Mouse (Mus musculus) myocyte (in vitro differentiated cells): Measurements from ENCODE around the gene Scarb1. TPM values are rescaled to one million over a fixed set of nuclear protein-coding genes. Genes with fewer than 3 reads are reported as not detected.
A peak's percentile ranks its signal among the peaks of the same experiment; 100 is the strongest.

Experiments
- H3K27me3 ChIP-seq: one replicate; pipeline ENCODE4 v1.6.1; 2011; ENCODE audit not compliant: control insufficient read depth, insufficient read depth, insufficient read length
- H3K36me3 ChIP-seq: one replicate; pipeline ENCODE4 v1.6.1; 2011; ENCODE audit not compliant: control insufficient read depth, insufficient read depth
- H3K4me2 ChIP-seq: one replicate; pipeline ENCODE4 v1.6.1; 2011; ENCODE audit warnings: low read depth, control low read depth
- H3K4me3 ChIP-seq: one replicate; pipeline ENCODE4 v1.5.1; 2011; ENCODE audit warnings: mild to moderate bottlenecking, control low read depth, moderate library complexity
- H3K79me2 ChIP-seq: one replicate; pipeline ENCODE4 v1.6.1; 2011; ENCODE audit not compliant: control insufficient read depth, insufficient read depth
- H3ac ChIP-seq: one replicate; pipeline ENCODE4 v1.6.1; 2011; ENCODE audit not compliant: control insufficient read depth, insufficient read length
- CEBPB ChIP-seq: IDR thresholded peaks from 2 replicates; pipeline ENCODE4 v1.6.1; 2011; ENCODE audit warnings: mild to moderate bottlenecking, moderate library complexity; ENCODE audit not compliant: poor library complexity, insufficient read depth, severe bottlenecking
- E2F4 ChIP-seq: IDR thresholded peaks from one replicate; pipeline ENCODE4 v1.6.1; 2011; ENCODE audit warnings: mild to moderate bottlenecking, control low read depth, moderate library complexity; ENCODE audit not compliant: insufficient read depth
- MAX ChIP-seq: IDR thresholded peaks from one replicate; pipeline ENCODE4 v1.6.1; 2011; ENCODE audit warnings: low read depth, mild to moderate bottlenecking, control low read depth
- MYOD1 ChIP-seq, 3 experiments: IDR thresholded peaks; one replicate each; pipeline ENCODE4 v1.6.1; 2011; ENCODE audit warnings: control low read depth in 2 of 3, low read depth in 2 of 3, mild to moderate bottlenecking in 2 of 3, moderate library complexity in 1 of 3; ENCODE audit not compliant: insufficient read length in 2 of 3, control insufficient read depth in 1 of 3
- MYOG ChIP-seq, 3 experiments: IDR thresholded peaks; one replicate each; pipeline ENCODE4 v1.6.1; 2011; ENCODE audit warnings: control low read depth in 2 of 3, low read depth in 2 of 3, mild to moderate bottlenecking in 2 of 3; ENCODE audit not compliant: insufficient read length in 2 of 3, control insufficient read depth in 1 of 3, insufficient read depth in 1 of 3
- POLR2A ChIP-seq: IDR thresholded peaks from one replicate; pipeline ENCODE4 v1.6.1; 2011; ENCODE audit warnings: low read depth, mild to moderate bottlenecking, control low read depth, moderate library complexity; ENCODE audit not compliant: insufficient read length
- POLR2AphosphoS2 ChIP-seq: IDR thresholded peaks from one replicate; pipeline ENCODE4 v1.6.1; 2011; ENCODE audit warnings: low read depth, control low read depth; ENCODE audit not compliant: insufficient read length
- REST ChIP-seq: IDR thresholded peaks from one replicate; pipeline ENCODE4 v1.6.1; 2011; ENCODE audit warnings: mild to moderate bottlenecking, control low read depth, moderate library complexity; ENCODE audit not compliant: insufficient read depth, insufficient read length
- SRF ChIP-seq: IDR thresholded peaks from one replicate; pipeline ENCODE4 v1.6.1; 2011; ENCODE audit warnings: low read depth; ENCODE audit not compliant: control insufficient read depth, insufficient read length
- TCF12 ChIP-seq: IDR thresholded peaks from one replicate; pipeline ENCODE4 v1.6.1; 2011; ENCODE audit warnings: mild to moderate bottlenecking, control low read depth; ENCODE audit not compliant: poor library complexity, insufficient read depth, severe bottlenecking
- TCF3 ChIP-seq: IDR thresholded peaks from one replicate; pipeline ENCODE4 v1.6.1; 2011; ENCODE audit warnings: low read depth, control low read depth; ENCODE audit not compliant: insufficient read length
- USF1 ChIP-seq: IDR thresholded peaks from one replicate; pipeline ENCODE4 v1.6.1; 2011; ENCODE audit warnings: low read depth, mild to moderate bottlenecking, control low read depth, moderate library complexity
- polyA plus RNA-seq: library from polyadenylated mRNA; unstranded; fragments of >200 nt; fragmentation: generic; extraction: Trizol; gene quantifications from one replicate; pipeline ENCODE4 v1.2.1, GENCODE M21; 2012; ENCODE audit warnings: missing spikeins

Gene Scarb1
- polyA plus RNA-seq, 1 experiment, result 28.6 TPM

- H3K4me3 ChIP-seq, result no peak overlapping the region
- H3K36me3 ChIP-seq, result no peaks in the 10 kb centered on the region
- H3K27me3 ChIP-seq, result no peaks in the 10 kb centered on the region
- TF ChIP-seq TCF3 (no peak), POLR2A (no peak), POLR2AphosphoS2 (no peak), SRF (no peak), E2F4 (no peak), MYOD1 (IDR thresholded peaks at IDR 0.05; ENCODE audit: control insufficient read depth in 1 of 3, insufficient read length in 2 of 3, low read depth in 2 of 3) (no peak), MAX (no peak), REST (no peak), CEBPB (no peak), MYOG (IDR thresholded peaks at IDR 0.05; ENCODE audit: control insufficient read depth in 1 of 3, insufficient read depth in 1 of 3, insufficient read length in 2 of 3, low read depth in 2 of 3) (no peak), USF1 (no peak), TCF12 (no peak)
- no peak overlapping the region for H3K4me2 ChIP-seq
- H3K79me2 ChIP-seq, result no peaks in the 10 kb centered on the region
- H3ac ChIP-seq, result no peak overlapping the region
These were observed 7.6 kb upstream of the Scarb1 start for GRCm38 (mm10) chr5:125348487-125348886.

- Histone ChIP-seq H3K79me2 (no peaks in the 10 kb centered on the region), H3K4me2 (no peak overlapping the region), H3K36me3 (no peaks in the 10 kb centered on the region), H3K27me3 (no peaks in the 10 kb centered on the region), H3K4me3 (no peak overlapping the region), H3ac (no peak overlapping the region)
- TF ChIP-seq USF1, result no peak
- TF ChIP-seq MYOG (IDR thresholded peaks at IDR 0.05; ENCODE audit: control insufficient read depth in 1 of 3, insufficient read depth in 1 of 3, insufficient read length in 2 of 3, low read depth in 2 of 3), result no peak
- no peak for TF ChIP-seq REST
- TF ChIP-seq CEBPB, result no peak
- TF ChIP-seq SRF, result no peak
- TF ChIP-seq MYOD1 (IDR thresholded peaks at IDR 0.05; ENCODE audit: control insufficient read depth in 1 of 3, insufficient read length in 2 of 3, low read depth in 2 of 3), result no peak
These were observed 7.2 kb upstream of the Scarb1 start for GRCm38 (mm10) chr5:125348067-125348466.

- Histone ChIP-seq H3K4me3 (no peak overlapping the region), H3K4me2 (no peak overlapping the region), H3K36me3 (no peaks in the 10 kb centered on the region), H3K27me3 (no peaks in the 10 kb centered on the region), H3ac (no peak overlapping the region), H3K79me2 (peaks cover 5% of the 10 kb centered on the region)
- TF ChIP-seq CEBPB (no peak), USF1 (no peak), TCF3 (no peak), POLR2A (no peak), MAX (no peak), MYOG (IDR thresholded peaks at IDR 0.05; ENCODE audit: control insufficient read depth in 1 of 3, insufficient read depth in 1 of 3, insufficient read length in 2 of 3, low read depth in 2 of 3) (no peak), MYOD1 (IDR thresholded peaks at IDR 0.05; ENCODE audit: control insufficient read depth in 1 of 3, insufficient read length in 2 of 3, low read depth in 2 of 3) (no peak), TCF12 (no peak), POLR2AphosphoS2 (no peak)
These were observed 3.4 kb upstream of the Scarb1 start for GRCm38 (mm10) chr5:125344296-125344695.

- H3K79me2 ChIP-seq, result peaks cover 5% of the 10 kb centered on the region
- H3K4me3 ChIP-seq, result peak overlapping the region; percentile 71
- TF ChIP-seq TCF12, result no peak
- TF ChIP-seq MYOD1 (IDR thresholded peaks at IDR 0.05; ENCODE audit: control insufficient read depth in 1 of 3, insufficient read length in 2 of 3, low read depth in 2 of 3), result no peak
- no peak for TF ChIP-seq E2F4
- no peak for TF ChIP-seq POLR2A
- TF ChIP-seq USF1, result no peak
- no peak for TF ChIP-seq POLR2AphosphoS2
- TF ChIP-seq MAX, result no peak
- TF ChIP-seq SRF, result no peak
- no peak for TF ChIP-seq TCF3
- no peak for TF ChIP-seq REST
- no peak for TF ChIP-seq MYOG (IDR thresholded peaks at IDR 0.05; ENCODE audit: control insufficient read depth in 1 of 3, insufficient read depth in 1 of 3, insufficient read length in 2 of 3, low read depth in 2 of 3)
- no peak for TF ChIP-seq CEBPB
- H3ac ChIP-seq, result no peak overlapping the region
- H3K27me3 ChIP-seq, result no peaks in the 10 kb centered on the region
- H3K36me3 ChIP-seq, result no peaks in the 10 kb centered on the region
- H3K4me2 ChIP-seq, result peak overlapping the region; percentile 77
These were observed 681 bp upstream of the Scarb1 start for GRCm38 (mm10) chr5:125341459-125342090.

GRCm38 (mm10) chr5:125339851-125340531 is 903 bp downstream of the Scarb1 start:
- H3K27me3 ChIP-seq, result no peaks in the 10 kb centered on the region
- peaks cover 5% of the 10 kb centered on the region for H3K79me2 ChIP-seq
- no peaks in the 10 kb centered on the region for H3K36me3 ChIP-seq
- TF ChIP-seq CEBPB (no peak), TCF12 (no peak), MAX (no peak), MYOD1 (IDR thresholded peaks at IDR 0.05; ENCODE audit: control insufficient read depth in 1 of 3, insufficient read length in 2 of 3, low read depth in 2 of 3) (no peak), USF1 (no peak), MYOG (IDR thresholded peaks at IDR 0.05; ENCODE audit: control insufficient read depth in 1 of 3, insufficient read depth in 1 of 3, insufficient read length in 2 of 3, low read depth in 2 of 3) (no peak), POLR2AphosphoS2 (no peak), E2F4 (no peak), POLR2A (no peak), SRF (no peak), TCF3 (no peak), REST (no peak)
- peak overlapping the region; percentile 35 for H3ac ChIP-seq
- peak overlapping the region; percentile 77 for H3K4me2 ChIP-seq
- peak overlapping the region; percentile 71 for H3K4me3 ChIP-seq
